Mouse (Mus musculus) hindbrain, embryonic 10.5 days (tissue): ENCODE results near the gene Itpr2. TPM values are rescaled to one million over a fixed set of nuclear protein-coding genes. Genes with fewer than 3 reads are reported as not detected.

Experiments
- DNase-seq: peaks from one replicate; pipeline ENCODE4 v3.0.0-alpha.2; 2017; ENCODE audit warnings: low spot score
- H3K27ac ChIP-seq: fragments of 300-500 bp; sonication (generic); 2 replicates; pipeline ENCODE4 v1.5.1; 2016; ENCODE audit warnings: mild to moderate bottlenecking, moderate library complexity
- H3K27me3 ChIP-seq: fragments of 300-500 bp; sonication (generic); 2 replicates; pipeline ENCODE4 v1.6.1; 2016; ENCODE audit warnings: mild to moderate bottlenecking; ENCODE audit not compliant: poor library complexity, insufficient read depth, severe bottlenecking
- H3K36me3 ChIP-seq: fragments of 300-500 bp; sonication (generic); 2 replicates; pipeline ENCODE4 v1.6.1; 2016; ENCODE audit warnings: mild to moderate bottlenecking, moderate library complexity
- H3K4me1 ChIP-seq: fragments of 300-500 bp; sonication (generic); replicated peaks from 2 replicates; pipeline ENCODE4 v1.6.1; 2016; ENCODE audit warnings: mild to moderate bottlenecking
- H3K4me3 ChIP-seq: fragments of 300-500 bp; sonication (generic); 2 replicates; pipeline ENCODE4 v1.5.1; 2016; ENCODE audit warnings: mild to moderate bottlenecking, moderate library complexity
- H3K9me3 ChIP-seq: fragments of 300-500 bp; sonication (generic); 2 replicates; pipeline ENCODE4 v1.6.1; 2016; ENCODE audit warnings: mild to moderate bottlenecking, moderate library complexity
- WGBS: fragments of 180-500 bp; shearing (Covaris S2); methylation state at CpG from one replicate; pipeline ENCODE4 v1.1.7; 2016; 5-methylcytosine and 5-hydroxymethylcytosine counted together
- polyA plus RNA-seq: library from polyadenylated mRNA; unstranded; fragments of >200 nt; fragmentation: Nextera tagmentation; extraction: Ambion mirVana; gene quantifications from 2 replicates; pipeline ENCODE4 v1.2.1, GENCODE M21; 2016

Gene Itpr2
- polyA plus RNA-seq, 1 experiment from 2014 or later, result 5.0 TPM

- no peaks in the 10 kb centered on the region for H3K36me3 ChIP-seq
- peaks cover 40% of the 10 kb centered on the region for H3K4me1 ChIP-seq
- 89% methylated on average over 7 of the region's 7 CpGs for WGBS
- no peak for DNase-seq
- H3K4me3 ChIP-seq, result no peak overlapping the region
- no peaks in the 10 kb centered on the region for H3K27me3 ChIP-seq
- H3K27ac ChIP-seq, result no peak overlapping the region
- H3K9me3 ChIP-seq, result peaks cover 9% of the 10 kb centered on the region; the same call in 1 of the 2 replicates
Measured at GRCm38 (mm10) chr6:146108695-146109094, 393.3 kb downstream of the Itpr2 start.

GRCm38 (mm10) chr6:146107117-146107832 lies 394.7 kb downstream of the Itpr2 start:
- peaks cover 9% of the 10 kb centered on the region; the same call in 1 of the 2 replicates for H3K9me3 ChIP-seq
- no peak overlapping the region for H3K4me3 ChIP-seq
- H3K27ac ChIP-seq, result no peak overlapping the region
- H3K27me3 ChIP-seq, result no peaks in the 10 kb centered on the region
- peaks cover 27% of the 10 kb centered on the region for H3K4me1 ChIP-seq
- H3K36me3 ChIP-seq, result no peaks in the 10 kb centered on the region
- DNase-seq, result no peak
- 84% methylated on average over 4 of the region's 4 CpGs for WGBS

- 82% methylated on average over 15 of the region's 15 CpGs for WGBS
- H3K4me1 ChIP-seq, result peaks cover 17% of the 10 kb centered on the region
- no peaks in the 10 kb centered on the region for H3K27me3 ChIP-seq
- no peak overlapping the region for H3K4me3 ChIP-seq
- no peak for DNase-seq
- H3K36me3 ChIP-seq, result no peaks in the 10 kb centered on the region
- H3K9me3 ChIP-seq, result no peaks in the 10 kb centered on the region
- H3K27ac ChIP-seq, result no peak overlapping the region
Measured at GRCm38 (mm10) chr6:146083056-146083961, 418.7 kb downstream of the Itpr2 start.

- no peaks in the 10 kb centered on the region for H3K9me3 ChIP-seq
- no peak overlapping the region for H3K27ac ChIP-seq
- no peak overlapping the region for H3K4me3 ChIP-seq
- WGBS, result 93% methylated on average over 9 of the region's 9 CpGs
- H3K4me1 ChIP-seq, result peaks cover 17% of the 10 kb centered on the region
- no peaks in the 10 kb centered on the region for H3K36me3 ChIP-seq
- no peaks in the 10 kb centered on the region for H3K27me3 ChIP-seq
- no peak for DNase-seq
Measured at GRCm38 (mm10) chr6:146082476-146082875, 419.5 kb downstream of the Itpr2 start.

GRCm38 (mm10) chr6:146081578-146081977 lies 420.4 kb downstream of the Itpr2 start:
- H3K27me3 ChIP-seq, result no peaks in the 10 kb centered on the region
- H3K9me3 ChIP-seq, result no peaks in the 10 kb centered on the region
- no peak overlapping the region for H3K27ac ChIP-seq
- peaks cover 17% of the 10 kb centered on the region for H3K4me1 ChIP-seq
- H3K4me3 ChIP-seq, result no peak overlapping the region
- no peaks in the 10 kb centered on the region for H3K36me3 ChIP-seq
- no peak for DNase-seq
- WGBS, result 94% methylated on average over 8 of the region's 8 CpGs

GRCm38 (mm10) chr6:146080546-146081512 lies 421.2 kb downstream of the Itpr2 start:
- WGBS, result 67% methylated on average over 18 of the region's 18 CpGs
- peaks cover 17% of the 10 kb centered on the region for H3K4me1 ChIP-seq
- DNase-seq, result no peak
- H3K36me3 ChIP-seq, result no peaks in the 10 kb centered on the region
- no peaks in the 10 kb centered on the region for H3K9me3 ChIP-seq
- H3K27ac ChIP-seq, result peak overlapping the region; percentile 75
- no peaks in the 10 kb centered on the region for H3K27me3 ChIP-seq
- H3K4me3 ChIP-seq, result no peak overlapping the region

GRCm38 (mm10) chr6:146079734-146080443 lies 422.1 kb downstream of the Itpr2 start:
- Histone ChIP-seq H3K36me3 (no peaks in the 10 kb centered on the region), H3K27ac (peak overlapping the region; percentile 75), H3K4me3 (no peak overlapping the region), H3K4me1 (peaks cover 17% of the 10 kb centered on the region), H3K27me3 (no peaks in the 10 kb centered on the region), H3K9me3 (no peaks in the 10 kb centered on the region)
- no peak for DNase-seq
- WGBS, result 39% methylated on average over 3 of the region's 3 CpGs

GRCm38 (mm10) chr6:146079261-146079660 lies 422.8 kb downstream of the Itpr2 start:
- peak overlapping the region; percentile 75 for H3K27ac ChIP-seq
- H3K9me3 ChIP-seq, result no peaks in the 10 kb centered on the region
- no peaks in the 10 kb centered on the region for H3K27me3 ChIP-seq
- no peak overlapping the region for H3K4me3 ChIP-seq
- 57% methylated on average over 5 of the region's 5 CpGs for WGBS
- peaks cover 17% of the 10 kb centered on the region for H3K4me1 ChIP-seq
- H3K36me3 ChIP-seq, result no peaks in the 10 kb centered on the region
- DNase-seq, result peak; percentile 75

GRCm38 (mm10) chr6:146078136-146078535 lies 423.9 kb downstream of the Itpr2 start:
- 92% methylated on average over 15 of the region's 15 CpGs for WGBS

GRCm38 (mm10) chr6:146077124-146077889 lies 424.7 kb downstream of the Itpr2 start:
- DNase-seq, result no peak
- no peak overlapping the region for H3K27ac ChIP-seq
- H3K27me3 ChIP-seq, result no peaks in the 10 kb centered on the region
- H3K36me3 ChIP-seq, result no peaks in the 10 kb centered on the region
- 83% methylated on average over 11 of the region's 11 CpGs for WGBS
- peaks cover 5% of the 10 kb centered on the region; the same call in 1 of the 2 replicates for H3K9me3 ChIP-seq
- H3K4me1 ChIP-seq, result peaks cover 17% of the 10 kb centered on the region
- H3K4me3 ChIP-seq, result no peak overlapping the region

More at GRCm38 (mm10) chr6:146078136-146078535, 423.9 kb downstream of the Itpr2 start:
- no peak overlapping the region for H3K27ac ChIP-seq
- peaks cover 17% of the 10 kb centered on the region for H3K4me1 ChIP-seq
- DNase-seq, result no peak
- no peaks in the 10 kb centered on the region for H3K36me3 ChIP-seq
- no peaks in the 10 kb centered on the region for H3K27me3 ChIP-seq
- no peak overlapping the region for H3K4me3 ChIP-seq
- H3K9me3 ChIP-seq, result peaks cover 5% of the 10 kb centered on the region; the same call in 1 of the 2 replicates

GRCm38 (mm10) chr6:146072842-146073241 lies 429.2 kb downstream of the Itpr2 start:
- Histone ChIP-seq H3K27ac (no peak overlapping the region), H3K36me3 (no peaks in the 10 kb centered on the region), H3K9me3 (peaks cover 5% of the 10 kb centered on the region; the same call in 1 of the 2 replicates), H3K4me3 (no peak overlapping the region), H3K27me3 (no peaks in the 10 kb centered on the region; the same call in 1 of the 2 replicates), H3K4me1 (no peaks in the 10 kb centered on the region)
- 85% methylated on average over 1 of the region's 1 CpGs for WGBS
- no peak for DNase-seq
